Mouse (Mus musculus) lung, postnatal 0 days (tissue): ENCODE measurements around the gene Gm11111.

Source experiments
- CTCF ChIP-seq: IDR thresholded peaks from 2 replicates; pipeline ENCODE4 v1.5.1; 2016; ENCODE audit warnings: antibody characterized with exemption, mild to moderate bottlenecking
- EP300 ChIP-seq: IDR thresholded peaks from 2 replicates; pipeline ENCODE4 v1.6.1; 2016; ENCODE audit warnings: antibody characterized with exemption, mild to moderate bottlenecking, control low read depth

DNA sequence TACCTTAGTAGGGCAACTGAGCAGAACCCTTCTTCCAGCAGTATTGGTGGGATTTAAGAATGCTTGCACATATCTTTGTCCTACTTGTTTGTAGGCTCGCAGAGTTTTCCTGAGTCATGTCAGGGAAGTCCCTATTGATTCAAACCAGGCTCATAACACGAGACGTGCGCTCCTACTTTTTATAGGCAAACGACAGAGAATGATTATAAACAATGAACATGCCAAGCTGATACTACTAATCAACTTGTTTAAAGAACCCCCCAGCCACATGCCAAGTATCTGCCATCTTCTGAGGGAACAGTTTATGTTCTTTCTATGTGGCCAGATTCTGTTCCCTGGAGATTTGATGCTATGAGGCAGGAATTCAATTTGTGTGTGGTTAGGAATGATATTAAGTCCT, 28.3 kb downstream of the Gm11111 start:
- TF ChIP-seq CTCF (no peak), EP300 (no peak)
